In genomic region chr7:56114148-56114547, GRCm38 (mm10) we compare ENCODE assay signal across 13 mouse cellular contexts.
DNase-seq lines count a peak whose midpoint lies in the region; ATAC-seq and TF ChIP-seq lines count a peak whose summit lies in the region.
"Had no signal": no experiment of that assay in that cellular context is flagged by ENCODE, and none has a peak within 500 bp of the region (broad histone marks: within the 10 kb centered on the region; RNA-seq: fewer than 3 reads in every experiment).

No protein-coding gene starts in this region.

- H3K4me1 ChIP-seq in G1E (ENCODE audit: insufficient read depth, low read depth, low read length) = peaks cover 7% of the 10 kb centered on the region
- H3K4me1 ChIP-seq: limb, embryonic 15.5 days; midbrain, embryonic 13.5 days; neural tube, embryonic 13.5 days had no signal

- no peak overlapping the region for H3K4me3 ChIP-seq in G1E (ENCODE audit: low read depth, low read length)
- H3K4me3 ChIP-seq: limb, embryonic 15.5 days; midbrain, embryonic 13.5 days; neural tube, embryonic 13.5 days had no signal

- H3K27me3 ChIP-seq in G1E (ENCODE audit: insufficient read depth, low read length) = no peaks in the 10 kb centered on the region
- H3K27me3 ChIP-seq: limb, embryonic 15.5 days; midbrain, embryonic 13.5 days; neural tube, embryonic 13.5 days had no signal

- no peak for TF ChIP-seq CTCF in G1E (IDR thresholded peaks at IDR 0.05; ENCODE audit: low read depth, low read length)

- no peaks in the 10 kb centered on the region for H3K9me3 ChIP-seq in G1E (replicated peaks)
- H3K9me3 ChIP-seq: limb, embryonic 15.5 days; midbrain, embryonic 13.5 days; neural tube, embryonic 13.5 days had no signal

- peak; percentile 73 for ATAC-seq in G1E (ENCODE audit: extremely low read depth, insufficient number of reproducible peaks, low FRiP score, poor library complexity, severe bottlenecking)
- ATAC-seq: midbrain, embryonic 13.5 days had no signal

- DNase-seq in kidney, adult 9 months = peak; percentile 33
- no peak for DNase-seq in kidney, postnatal 14 days
- peak; percentile 95 for DNase-seq in 3T3-L1 (ENCODE audit: low read depth, low spot score)
- no peak for DNase-seq in G1E (ENCODE audit: low spot score)
- peak; percentile 61 to 66 for DNase-seq in adrenal gland, postnatal 36 days
- no peak for DNase-seq in layer of hippocampus, postnatal 25 days (ENCODE audit: extremely low spot score in 1 of 2, low spot score in 1 of 2)
- no peak for DNase-seq in spleen, postnatal 4 days (ENCODE audit: low spot score in 2 of 2)
- DNase-seq: cerebellum, adult 18-20 months; gastrocnemius, postnatal 25 days; lung, postnatal 14 days had no signal

- H3K36me3 ChIP-seq in G1E (replicated peaks) = peaks cover 44% of the 10 kb centered on the region

Comparison
In these comparisons a context has a peak if more than half of its experiments do, and no peak if none do; other contexts are left out.
1. DNase-seq: peak in kidney, adult 9 months (single experiment), 3T3-L1 (single experiment) and adrenal gland, postnatal 36 days (2 of 2); none in kidney, postnatal 14 days (single experiment), G1E (single experiment), layer of hippocampus, postnatal 25 days (0 of 2) and spleen, postnatal 4 days (0 of 2).